Mouse (Mus musculus) left cerebral cortex, postnatal 10 days (tissue): ENCODE measurements around the gene Iqgap2. TPM values are rescaled to one million over a fixed set of nuclear protein-coding genes. Genes with fewer than 3 reads are reported as not detected.
A peak's percentile ranks its signal among the peaks of the same experiment; 100 is the strongest.

Experiments
- DNase-seq, 2 experiments: peaks; one replicate each; pipeline ENCODE4 v3.0.0; 2021 to 2022; ENCODE audit warnings: low spot score in 2 of 2, mixed read lengths in 1 of 2; ENCODE audit errors: extremely low spot score in 1 of 2
- intact Hi-C: fragments of 180-260 bp; cut with DNase I; formaldehyde crosslinking; loops from one replicate; pipeline ENCODE4 v1.15.1; 2025
- total RNA-seq, 2 experiments: library from RNA; stranded (reverse); gene quantifications; 2 replicates each; pipeline ENCODE4 v1.2.3; 2021

Gene Iqgap2
- total RNA-seq, 2 experiments from 2014 or later, result 10.9 TPM

DNA sequence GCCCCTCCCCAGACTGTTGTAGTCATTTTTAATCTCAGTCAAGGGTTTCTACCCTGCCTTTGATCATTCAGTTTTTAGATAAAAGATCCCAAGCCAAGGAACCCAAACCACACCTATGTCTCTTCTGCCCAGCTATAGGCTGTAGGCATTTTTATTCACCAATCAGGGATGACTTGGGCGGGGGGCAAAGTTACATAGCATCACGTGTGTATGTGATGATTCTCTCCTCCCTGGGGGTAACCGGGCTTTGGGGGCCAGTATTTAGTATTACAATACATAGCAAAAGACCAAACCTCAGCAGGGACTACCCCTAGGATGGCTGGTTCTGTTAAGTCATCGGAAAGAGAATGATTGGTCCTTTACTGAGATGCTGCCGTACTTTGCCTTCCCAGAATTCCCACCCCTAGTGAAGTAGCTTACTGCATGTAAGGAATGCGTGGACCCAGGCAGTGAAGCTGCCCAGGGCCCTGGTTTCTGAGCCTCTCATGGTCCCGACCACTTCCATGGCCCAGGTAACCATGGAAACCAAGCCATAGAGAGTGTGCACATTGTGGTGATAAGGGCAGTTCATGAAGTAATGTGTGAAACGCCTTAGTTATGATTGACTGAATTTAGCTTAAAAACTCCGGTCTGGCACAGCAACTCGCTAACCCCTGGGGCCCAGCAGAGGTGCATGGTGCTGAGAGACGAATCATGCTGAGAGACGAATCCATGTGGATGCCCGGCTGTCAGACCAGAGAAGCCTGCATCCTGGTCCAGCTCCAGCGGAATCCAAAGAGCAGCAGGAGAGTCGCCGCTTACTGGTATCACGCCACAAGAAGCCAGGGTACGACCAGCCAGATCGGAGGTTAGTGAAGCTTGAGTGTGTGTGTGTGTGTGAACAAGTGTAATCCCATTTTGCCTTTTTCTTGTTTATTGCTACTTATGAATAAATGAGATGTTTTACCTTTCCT is 308.2 kb downstream of the Iqgap2 start:
- intact Hi-C loops, result no loop called here
- DNase-seq, result peak in 1 of 2 experiments; percentile 46

DNA sequence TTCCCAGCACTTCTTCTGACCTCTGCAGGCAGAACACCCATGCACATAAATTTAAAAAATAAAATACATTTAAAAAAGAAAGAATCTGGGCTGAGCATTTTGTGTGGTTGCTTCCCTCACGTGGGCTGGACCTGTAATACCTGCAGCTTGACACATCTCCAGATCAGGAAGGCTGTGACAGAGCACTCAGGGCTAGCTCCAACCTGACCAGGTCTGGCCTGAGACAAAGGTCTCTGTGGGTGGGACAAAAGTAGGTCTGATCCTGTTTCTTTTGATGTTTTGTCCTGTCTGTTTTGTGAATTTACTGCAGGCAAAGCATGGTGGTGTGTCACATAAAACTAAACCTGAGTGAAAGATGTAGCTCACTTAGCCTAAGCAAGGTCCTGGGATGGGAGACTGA is 309.9 kb downstream of the Iqgap2 start:
- intact Hi-C loops, result no loop called here
- DNase-seq, result no peak

DNA sequence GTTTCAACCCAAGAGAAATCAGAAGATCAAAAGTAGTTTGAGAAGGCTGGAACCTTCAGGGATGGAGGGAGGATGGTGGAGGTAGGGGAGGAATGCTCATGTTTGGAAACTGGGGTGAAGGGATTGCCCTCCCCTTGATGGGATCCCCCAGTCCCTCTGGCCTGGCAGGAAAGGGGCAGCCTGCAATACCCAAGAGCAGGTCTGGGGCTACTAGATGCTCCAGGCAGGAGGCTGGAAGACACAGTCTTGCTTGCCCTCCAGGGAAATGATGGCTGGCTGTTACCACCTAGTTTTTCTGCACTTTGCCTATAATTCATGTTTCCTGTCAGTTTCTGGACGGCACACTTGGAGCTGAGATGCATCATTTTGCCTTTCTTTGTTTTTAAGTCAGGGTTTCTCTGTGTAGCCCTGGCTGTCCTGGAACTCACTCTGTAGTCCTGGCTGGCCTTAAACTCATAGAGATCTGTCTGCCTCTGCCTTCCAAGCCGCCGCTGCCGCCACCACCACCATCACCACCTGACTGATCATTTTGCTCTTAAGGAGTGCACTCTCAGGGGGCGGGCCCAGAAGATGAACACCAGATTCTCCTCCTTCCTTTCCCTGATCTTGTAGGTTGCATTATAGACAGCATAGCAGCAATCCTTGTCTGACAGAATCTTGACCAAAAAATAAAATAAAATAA is 313.6 kb downstream of the Iqgap2 start:
- no peak for DNase-seq
- intact Hi-C loops, result no loop called here

Other genes starting within 250 kb of the Iqgap2 start
- gene F2rl2, start 195.1 kb downstream of the Iqgap2 start, total RNA-seq, result under 1 TPM; 0.17 to 0.55 TPM
- 10 to 100 TPM; 26.5 to 30.2 TPM for gene Gm20075, start 189.5 kb upstream of the Iqgap2 start, total RNA-seq
- not detected for gene Gm17190, start 190.1 kb upstream of the Iqgap2 start, total RNA-seq
- gene Sv2c, start 240.7 kb upstream of the Iqgap2 start, total RNA-seq, result 10 to 100 TPM; 28.3 to 30.4 TPM